Mouse (Mus musculus) heart, embryonic 13.5 days (tissue): Measurements from ENCODE around the gene 6430548M08Rik. TPM values are rescaled to one million over a fixed set of nuclear protein-coding genes. Genes with fewer than 3 reads are reported as not detected.

Experiments used
- ATAC-seq: fragments of 200-750 bp; cut with Nextera tagmentation; 2 replicates; pipeline ENCODE4 v1.8.0; 2017; ENCODE audit warnings: moderate TSS enrichment; ENCODE audit not compliant: insufficient number of reproducible peaks, low FRiP score, low TSS enrichment; ENCODE audit errors: extremely low read depth
- H3K27ac ChIP-seq: fragments of 300-500 bp; sonication (generic); replicated peaks from 2 replicates; pipeline ENCODE4 v1.5.1; 2015; ENCODE audit warnings: moderate library complexity, mild to moderate bottlenecking, inconsistent platforms
- H3K27me3 ChIP-seq: fragments of 300-500 bp; sonication (generic); replicated peaks from 2 replicates; pipeline ENCODE4 v1.6.1; 2015; ENCODE audit warnings: mild to moderate bottlenecking, inconsistent platforms
- H3K36me3 ChIP-seq: fragments of 300-500 bp; sonication (generic); 2 replicates; pipeline ENCODE4 v1.6.1; 2015; ENCODE audit warnings: mild to moderate bottlenecking, inconsistent platforms
- H3K4me1 ChIP-seq: fragments of 300-500 bp; sonication (generic); 2 replicates; pipeline ENCODE4 v1.6.1; 2015; ENCODE audit warnings: inconsistent platforms
- H3K4me2 ChIP-seq: fragments of 300-500 bp; sonication (generic); 2 replicates; pipeline ENCODE4 v1.6.1; 2015; ENCODE audit warnings: inconsistent platforms, mild to moderate bottlenecking, moderate library complexity
- H3K4me3 ChIP-seq: fragments of 300-500 bp; sonication (generic); 2 replicates; pipeline ENCODE4 v1.5.1; 2015; ENCODE audit warnings: moderate library complexity, mild to moderate bottlenecking, inconsistent platforms
- H3K9ac ChIP-seq: fragments of 300-500 bp; sonication (generic); 2 replicates; pipeline ENCODE4 v1.6.1; 2015; ENCODE audit warnings: inconsistent platforms, mild to moderate bottlenecking, moderate library complexity
- H3K9me3 ChIP-seq: fragments of 300-500 bp; sonication (generic); 2 replicates; pipeline ENCODE4 v1.6.1; 2016; ENCODE audit warnings: inconsistent platforms
- WGBS: fragments of 180-500 bp; shearing (Covaris S2); methylation state at CpG from one replicate; pipeline ENCODE4 v1.1.7; 2015; ENCODE audit warnings: mixed read lengths; 5-methylcytosine and 5-hydroxymethylcytosine counted together
- polyA plus RNA-seq: library from polyadenylated mRNA; unstranded; fragments of >200 nt; fragmentation: Nextera tagmentation; extraction: Ambion mirVana; gene quantifications from 2 replicates; pipeline ENCODE4 v1.2.1, GENCODE M21; 2015

Gene 6430548M08Rik
- polyA plus RNA-seq, 1 experiment from 2014 or later = 10.6 TPM

DNA sequence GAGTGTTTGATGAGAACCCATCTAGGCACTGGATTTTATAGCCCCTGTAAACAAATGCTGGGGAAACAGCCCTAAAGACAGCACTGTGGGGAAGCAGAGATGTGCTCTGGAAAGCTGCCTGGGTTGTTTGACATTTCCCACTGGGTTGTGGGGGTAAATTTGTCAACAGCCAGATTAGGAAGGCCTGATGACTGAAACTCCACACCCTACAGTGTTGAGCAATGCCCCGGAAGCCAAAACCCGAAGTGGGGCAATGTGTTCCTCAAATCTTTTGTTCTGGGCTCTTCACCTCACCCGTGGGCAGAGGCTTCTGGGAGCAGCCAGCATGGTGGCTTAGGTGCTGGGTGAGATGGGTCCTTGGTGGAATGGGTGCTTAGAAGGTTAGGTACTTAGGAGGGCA lies 4.8 kb upstream of the 6430548M08Rik start:
- Histone ChIP-seq H3K27ac (no peak overlapping the region), H3K4me3 (no peak overlapping the region), H3K9ac (no peak overlapping the region), H3K9me3 (no peaks in the 10 kb centered on the region), H3K27me3 (no peaks in the 10 kb centered on the region), H3K36me3 (peaks cover 8% of the 10 kb centered on the region; the same call in 1 of the 2 replicates), H3K4me1 (peaks cover 25% of the 10 kb centered on the region), H3K4me2 (no peak overlapping the region)
- ATAC-seq = no peak
- WGBS = 45% methylated on average over 3 of the region's 3 CpGs

DNA sequence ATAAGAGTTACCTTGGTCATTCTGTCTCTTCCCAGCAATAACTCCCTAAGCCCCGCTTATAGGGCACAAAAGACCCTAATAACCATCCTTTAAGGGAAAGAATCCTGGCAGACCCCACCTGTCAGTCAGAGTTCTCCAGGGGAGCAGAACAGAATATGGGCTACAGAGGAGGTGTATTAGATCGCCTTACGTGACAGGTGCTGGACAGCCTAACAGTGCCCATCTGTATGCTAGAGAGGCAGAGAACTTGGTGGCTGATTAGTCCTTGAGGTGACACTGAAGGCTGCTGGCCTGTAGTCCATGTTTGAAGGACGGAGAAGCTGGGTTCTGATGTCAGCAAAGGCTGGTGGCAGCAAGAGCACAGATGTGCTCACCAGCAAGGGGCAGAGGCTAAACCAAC lies 3.0 kb upstream of the 6430548M08Rik start:
- Histone ChIP-seq H3K36me3 (peaks cover 6% of the 10 kb centered on the region; the same call in 1 of the 2 replicates), H3K27me3 (peaks cover 17% of the 10 kb centered on the region), H3K9ac (no peak overlapping the region), H3K9me3 (no peaks in the 10 kb centered on the region), H3K4me1 (peaks cover 34% of the 10 kb centered on the region), H3K4me3 (no peak overlapping the region), H3K4me2 (no peak overlapping the region), H3K27ac (no peak overlapping the region)
- ATAC-seq = no peak
- 79% methylated on average over 4 of the region's 4 CpGs for WGBS

DNA sequence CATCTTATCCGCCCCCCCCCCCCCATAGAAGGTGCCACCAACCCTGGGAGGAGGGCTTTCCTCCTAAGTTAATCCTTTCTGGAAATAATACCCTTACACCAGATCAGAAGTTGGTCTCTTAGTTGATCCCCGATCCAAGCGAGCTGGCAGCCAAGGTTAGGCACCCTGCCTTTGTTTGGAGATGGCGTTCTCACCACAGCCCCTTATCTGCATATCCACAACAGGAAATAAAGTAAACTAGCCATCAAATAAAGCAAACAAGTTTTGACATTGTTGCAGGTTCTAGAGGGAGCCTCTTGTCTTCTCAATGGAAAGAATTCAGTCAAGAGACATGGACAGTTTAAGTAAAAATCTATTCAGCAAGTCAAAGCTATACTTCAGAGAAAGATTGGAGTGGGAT lies 2.6 kb upstream of the 6430548M08Rik start:
- H3K4me1 ChIP-seq = peaks cover 33% of the 10 kb centered on the region
- 49% methylated on average over 4 of the region's 4 CpGs for WGBS

DNA sequence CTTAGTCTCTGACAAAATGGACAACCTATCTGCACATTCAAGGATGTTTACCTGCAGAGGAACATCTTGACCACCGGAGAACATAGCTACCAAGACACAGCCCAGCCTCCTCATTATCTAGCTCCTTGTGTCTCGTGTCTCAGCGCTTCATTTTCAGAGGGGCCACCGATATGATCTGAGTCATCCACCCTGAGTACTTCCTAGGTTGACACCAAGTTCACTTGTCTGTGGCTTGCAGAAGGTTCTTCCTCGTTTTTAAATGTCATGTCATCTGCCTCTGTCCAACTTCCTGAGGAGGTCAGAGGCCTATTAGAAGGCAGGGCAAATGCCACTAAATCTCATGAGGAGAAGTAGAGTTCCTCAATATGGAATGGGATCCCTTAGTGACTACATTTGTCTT lies 1.4 kb upstream of the 6430548M08Rik start:
- Histone ChIP-seq H3K9me3 (no peaks in the 10 kb centered on the region), H3K27me3 (peaks cover 26% of the 10 kb centered on the region), H3K27ac (0 out of 2 replicates have a peak overlapping the region, but pooled peaks have one; percentile 93), H3K36me3 (peaks cover 5% of the 10 kb centered on the region; the same call in 1 of the 2 replicates), H3K9ac (peak overlapping the region; percentile 88; the same call in 1 of the 2 replicates), H3K4me3 (no peak overlapping the region), H3K4me2 (no peak overlapping the region; the same call in 1 of the 2 replicates), H3K4me1 (peaks cover 31% of the 10 kb centered on the region)
- 76% methylated on average over 5 of the region's 5 CpGs for WGBS
- no peak for ATAC-seq

More for the DNA sequence above, 2.6 kb upstream of the 6430548M08Rik start:
- Histone ChIP-seq H3K27ac (no peak overlapping the region), H3K4me2 (no peak overlapping the region), H3K9ac (no peak overlapping the region), H3K9me3 (no peaks in the 10 kb centered on the region), H3K36me3 (peaks cover 6% of the 10 kb centered on the region; the same call in 1 of the 2 replicates), H3K4me3 (no peak overlapping the region), H3K27me3 (peaks cover 21% of the 10 kb centered on the region)
- no peak for ATAC-seq

DNA sequence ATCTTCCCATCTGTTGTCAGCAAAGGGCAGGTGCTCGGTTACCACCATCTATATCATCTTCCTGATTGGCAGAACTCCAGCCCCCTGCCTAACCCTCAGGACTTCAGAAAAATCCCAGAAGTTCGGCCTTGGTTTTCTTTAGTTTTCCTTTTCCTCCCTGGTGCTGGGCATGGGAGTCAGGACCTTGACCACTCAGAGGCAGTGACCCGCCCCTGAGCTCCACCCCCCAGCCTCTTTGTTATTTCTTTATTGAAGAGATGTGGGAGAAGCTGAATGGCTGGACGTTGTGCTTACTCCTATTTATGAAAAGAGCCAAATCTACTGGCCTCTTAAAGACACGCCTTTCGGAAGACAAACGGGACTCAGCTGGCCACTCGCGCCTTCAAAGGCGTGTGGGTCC lies 646 bp upstream of the 6430548M08Rik start:
- no peak for ATAC-seq
- Histone ChIP-seq H3K9ac (peak overlapping the region; percentile 88), H3K27me3 (peaks cover 26% of the 10 kb centered on the region), H3K36me3 (no peaks in the 10 kb centered on the region; the same call in 1 of the 2 replicates), H3K4me3 (peak overlapping the region; percentile 83), H3K9me3 (no peaks in the 10 kb centered on the region), H3K4me1 (peaks cover 38% of the 10 kb centered on the region), H3K27ac (peak overlapping the region; percentile 93), H3K4me2 (peak overlapping the region; percentile 86)
- WGBS = 4% methylated on average over 10 of the region's 10 CpGs

DNA sequence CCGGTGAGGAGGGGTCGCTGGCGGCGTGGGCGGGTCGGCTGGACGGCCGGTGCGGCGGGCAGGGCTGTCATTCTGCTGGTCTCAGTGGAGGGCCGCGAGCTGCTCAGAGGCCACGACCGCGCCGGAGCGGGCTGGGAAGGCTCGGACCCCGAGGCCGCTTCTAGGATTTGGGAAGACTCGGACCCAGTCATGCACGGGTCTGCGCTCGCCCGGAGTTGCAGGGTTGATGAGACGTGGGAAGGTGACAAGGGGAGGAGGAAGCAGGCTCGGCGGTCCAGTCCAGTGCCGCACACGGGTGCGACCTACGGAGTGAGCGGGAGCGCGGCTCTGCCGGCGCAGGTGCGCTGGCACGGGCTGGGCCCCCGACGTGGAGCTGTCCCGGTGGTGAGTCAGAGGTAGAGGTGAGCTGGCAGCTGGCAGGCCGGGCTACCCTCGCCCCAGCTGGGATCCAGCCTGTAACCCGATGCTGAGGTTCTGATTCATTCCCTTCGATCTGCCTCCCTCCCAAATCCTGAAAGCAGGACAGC lies 426 bp downstream of the 6430548M08Rik start:
- no peaks in the 10 kb centered on the region; the same call in 1 of the 2 replicates for H3K36me3 ChIP-seq
- H3K9me3 ChIP-seq = no peaks in the 10 kb centered on the region
- ATAC-seq = peak; percentile 11; the same call in 1 of the 2 replicates
- peak overlapping the region; percentile 91 for H3K9ac ChIP-seq
- whole genome bisulfite sequencing = under 1% methylated on average over 40 of the region's 46 CpGs
- H3K4me1 ChIP-seq = peaks cover 49% of the 10 kb centered on the region
- peak overlapping the region; percentile 54 for H3K27ac ChIP-seq
- peak overlapping the region; percentile 83 for H3K4me3 ChIP-seq
- H3K27me3 ChIP-seq = peaks cover 26% of the 10 kb centered on the region
- peak overlapping the region; percentile 86 for H3K4me2 ChIP-seq

GRCm38 (mm10) chr8:120116600-120116999 lies 2.6 kb downstream of the 6430548M08Rik start:
- no peak overlapping the region for H3K4me2 ChIP-seq
- ATAC-seq = no peak
- H3K9ac ChIP-seq = no peak overlapping the region
- H3K9me3 ChIP-seq = no peaks in the 10 kb centered on the region
- H3K36me3 ChIP-seq = no peaks in the 10 kb centered on the region; the same call in 1 of the 2 replicates
- H3K27ac ChIP-seq = no peak overlapping the region
- WGBS = 65% methylated on average over 7 of the region's 7 CpGs
- peaks cover 26% of the 10 kb centered on the region for H3K27me3 ChIP-seq
- H3K4me3 ChIP-seq = no peak overlapping the region
- H3K4me1 ChIP-seq = peaks cover 71% of the 10 kb centered on the region

- Histone ChIP-seq H3K27ac (no peak overlapping the region), H3K9me3 (no peaks in the 10 kb centered on the region), H3K4me3 (no peak overlapping the region), H3K27me3 (peaks cover 26% of the 10 kb centered on the region), H3K4me1 (peaks cover 77% of the 10 kb centered on the region), H3K36me3 (no peaks in the 10 kb centered on the region; the same call in 1 of the 2 replicates), H3K4me2 (no peak overlapping the region), H3K9ac (no peak overlapping the region)
- no peak for ATAC-seq
- WGBS = 56% methylated on average over 9 of the region's 9 CpGs
Measured at GRCm38 (mm10) chr8:120118162-120118561, 4.2 kb downstream of the 6430548M08Rik start.

DNA sequence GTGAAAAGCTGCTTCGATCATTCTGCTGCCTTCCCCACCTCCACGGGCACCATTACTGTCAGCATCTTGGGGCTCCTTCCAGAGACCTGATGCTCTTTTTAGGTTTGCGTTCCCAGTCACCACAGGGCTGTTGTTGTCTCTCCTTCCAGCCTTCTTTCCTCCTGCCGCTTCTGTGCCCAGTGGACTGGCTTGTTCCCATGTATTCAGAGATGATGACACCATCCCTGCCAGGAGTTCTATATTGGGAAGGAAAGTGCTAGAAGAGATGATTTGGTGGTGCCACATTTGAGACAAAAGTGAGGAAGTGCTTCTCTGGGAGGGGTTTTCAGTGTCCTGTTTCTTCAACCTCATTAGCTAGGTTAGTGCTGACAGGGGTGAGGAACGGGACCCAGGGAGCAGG lies 4.9 kb downstream of the 6430548M08Rik start:
- Histone ChIP-seq H3K4me3 (no peak overlapping the region), H3K9me3 (no peaks in the 10 kb centered on the region), H3K36me3 (no peaks in the 10 kb centered on the region; the same call in 1 of the 2 replicates), H3K9ac (peak overlapping the region; percentile 65; the same call in 1 of the 2 replicates), H3K27ac (peak overlapping the region; percentile 89), H3K27me3 (peaks cover 26% of the 10 kb centered on the region), H3K4me1 (peaks cover 80% of the 10 kb centered on the region), H3K4me2 (no peak overlapping the region)
- WGBS = 77% methylated on average over 5 of the region's 5 CpGs
- ATAC-seq = no peak

DNA sequence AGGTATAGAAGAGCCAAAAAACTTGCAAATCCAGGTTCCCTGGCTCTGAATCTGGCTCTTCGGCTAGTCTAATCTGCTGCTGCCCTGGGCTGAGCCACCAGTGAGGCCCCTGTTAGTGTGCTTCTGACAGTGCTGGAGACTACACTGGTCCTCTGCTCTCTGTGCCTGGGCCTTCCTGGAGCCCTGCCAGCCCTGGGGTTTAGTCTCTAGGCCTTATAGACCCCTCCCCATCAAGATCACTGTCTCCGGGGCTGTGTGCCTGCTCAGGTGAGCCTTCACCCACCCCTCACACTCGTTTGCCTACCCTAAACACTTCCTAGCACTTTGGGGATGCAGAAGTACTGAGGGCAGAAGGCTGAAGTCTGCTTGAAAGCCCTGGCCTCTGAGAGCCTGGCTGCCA lies 5.5 kb downstream of the 6430548M08Rik start:
- WGBS = 41% methylated on average over 3 of the region's 3 CpGs
- H3K9me3 ChIP-seq = no peaks in the 10 kb centered on the region
- H3K27me3 ChIP-seq = peaks cover 25% of the 10 kb centered on the region
- peak overlapping the region; percentile 89 for H3K27ac ChIP-seq
- no peak for ATAC-seq
- peak overlapping the region; percentile 52 for H3K4me2 ChIP-seq
- H3K4me3 ChIP-seq = no peak overlapping the region
- peak overlapping the region; percentile 65 for H3K9ac ChIP-seq
- no peaks in the 10 kb centered on the region; the same call in 1 of the 2 replicates for H3K36me3 ChIP-seq
- peaks cover 83% of the 10 kb centered on the region for H3K4me1 ChIP-seq

DNA sequence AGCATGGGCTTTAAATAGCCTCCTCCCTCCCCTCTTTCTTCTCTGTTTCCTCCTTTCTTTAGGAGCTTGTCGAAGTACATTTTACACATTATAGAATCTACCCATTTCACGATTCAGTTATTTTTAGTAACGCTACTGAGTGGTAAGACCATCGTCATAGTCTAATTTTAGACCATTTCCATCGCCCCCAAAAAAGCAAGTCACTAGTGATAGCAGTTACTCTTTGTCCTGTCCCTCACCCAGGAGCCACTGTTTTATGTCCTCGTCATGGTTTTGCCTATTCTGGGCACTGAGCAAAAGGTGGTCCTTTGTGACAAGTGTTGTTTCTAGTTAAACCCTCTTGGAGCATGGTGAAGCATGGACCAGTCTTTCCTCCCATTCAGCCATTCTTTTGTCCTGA lies 6.0 kb downstream of the 6430548M08Rik start:
- Histone ChIP-seq H3K4me1 (peaks cover 83% of the 10 kb centered on the region), H3K4me2 (peak overlapping the region; percentile 52), H3K27ac (peak overlapping the region; percentile 89), H3K9ac (peak overlapping the region; percentile 65), H3K9me3 (no peaks in the 10 kb centered on the region), H3K27me3 (peaks cover 20% of the 10 kb centered on the region), H3K36me3 (no peaks in the 10 kb centered on the region; the same call in 1 of the 2 replicates), H3K4me3 (no peak overlapping the region)
- WGBS = 21% methylated on average over 6 of the region's 6 CpGs
- ATAC-seq = peak; percentile 43; the same call in 1 of the 2 replicates

- ATAC-seq = no peak
- Histone ChIP-seq H3K4me2 (peak overlapping the region; percentile 52), H3K4me1 (peaks cover 89% of the 10 kb centered on the region)
Measured at GRCm38 (mm10) chr8:120120951-120121350, 7.0 kb downstream of the 6430548M08Rik start.

More at GRCm38 (mm10) chr8:120120951-120121350, 7.0 kb downstream of the 6430548M08Rik start:
- Histone ChIP-seq H3K9ac (peak overlapping the region; percentile 65), H3K4me3 (no peak overlapping the region), H3K27me3 (peaks cover 9% of the 10 kb centered on the region; the same call in 1 of the 2 replicates), H3K9me3 (no peaks in the 10 kb centered on the region), H3K27ac (peak overlapping the region; percentile 89), H3K36me3 (no peaks in the 10 kb centered on the region; the same call in 1 of the 2 replicates)
- 35% methylated on average over 5 of the region's 5 CpGs for WGBS
